Mouse (Mus musculus): ENCODE results near the gene Slc32a1.

DNA sequence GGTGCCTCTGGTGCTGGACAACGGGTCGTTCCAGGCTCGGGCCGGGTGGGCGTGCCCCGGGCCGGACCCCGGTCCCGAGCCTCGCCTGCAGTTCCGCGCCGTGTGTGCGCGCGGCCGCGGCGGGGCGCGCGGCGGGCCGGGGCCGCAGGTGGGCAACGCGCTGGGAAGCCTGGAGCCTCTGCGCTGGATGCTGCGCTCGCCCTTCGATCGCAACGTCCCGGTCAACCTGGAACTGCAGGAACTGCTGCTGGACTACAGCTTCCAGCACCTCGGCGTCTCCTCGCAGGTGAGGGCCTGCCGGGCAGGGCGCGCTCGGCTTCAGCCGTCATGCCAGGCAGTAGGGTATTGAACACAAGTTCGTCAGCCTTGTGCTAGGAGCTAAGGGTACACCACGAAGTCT, 14.7 kb downstream of the Slc32a1 start:
- no peak for TF ChIP-seq POLR2A (IDR thresholded peaks at IDR 0.05; ENCODE audit: low read depth, low read length)
- no peak for TF ChIP-seq CTCF (IDR thresholded peaks at IDR 0.05; ENCODE audit: borderline replicate concordance, insufficient read depth, low read length)
